Mouse (Mus musculus) MEL (cell line): ENCODE data around the gene Grin2b.

Experiments
- BHLHE40 ChIP-seq: IDR thresholded peaks from 2 replicates; pipeline ENCODE4 v1.6.1; 2012; ENCODE audit warnings: low read depth, mild to moderate bottlenecking, inconsistent platforms, low read length, improper control_type of control experiment, borderline replicate concordance
- CHD2 ChIP-seq: IDR thresholded peaks from 2 replicates; pipeline ENCODE4 v1.6.1; 2011; ENCODE audit warnings: low read length, improper control_type of control experiment
- CTCF ChIP-seq, 3 experiments: IDR thresholded peaks in 2 of 3; conservative IDR thresholded peaks in 1 of 3; 2 replicates each; pipeline ENCODE4 v1.5.1; 2011 to 2012; ENCODE audit warnings: low read length in 3 of 3, low read depth in 2 of 3, mild to moderate bottlenecking in 2 of 3, improper control_type of control experiment in 1 of 3, inconsistent platforms in 1 of 3, mixed read lengths in 1 of 3, moderate library complexity in 1 of 3; ENCODE audit not compliant: control insufficient read depth in 1 of 3, insufficient read depth in 1 of 3, poor library complexity in 1 of 3, severe bottlenecking in 1 of 3
- EP300 ChIP-seq, 2 experiments: IDR thresholded peaks; 2 replicates each; pipeline ENCODE4 v1.6.1; 2011; ENCODE audit warnings: improper control_type of control experiment in 2 of 2, low read length in 2 of 2, low read depth in 1 of 2, mild to moderate bottlenecking in 1 of 2
- MXI1 ChIP-seq: IDR thresholded peaks from 2 replicates; pipeline ENCODE4 v1.6.1; 2011; ENCODE audit warnings: mild to moderate bottlenecking, low read depth, low read length, improper control_type of control experiment
- POLR2A ChIP-seq, 2 experiments: IDR thresholded peaks; 2 replicates each; pipeline ENCODE4 v1.6.1; 2011 to 2012; ENCODE audit warnings: low read length in 2 of 2, mild to moderate bottlenecking in 2 of 2, control low read depth in 1 of 2, improper control_type of control experiment in 1 of 2, low read depth in 1 of 2, moderate library complexity in 1 of 2; ENCODE audit not compliant: control insufficient read depth in 1 of 2, insufficient read depth in 1 of 2, poor library complexity in 1 of 2
- USF1 ChIP-seq: IDR thresholded peaks from 2 replicates; pipeline ENCODE4 v1.6.1; 2014; ENCODE audit warnings: low read depth, mild to moderate bottlenecking, inconsistent platforms, low read length, improper control_type of control experiment, moderate library complexity
- ZMIZ1 ChIP-seq: IDR thresholded peaks from 2 replicates; pipeline ENCODE4 v1.6.1; 2012; ENCODE audit warnings: low read depth, mild to moderate bottlenecking, inconsistent platforms, low read length, improper control_type of control experiment, moderate library complexity
- ZNF384 ChIP-seq: IDR thresholded peaks from 2 replicates; pipeline ENCODE4 v1.6.1; 2012; ENCODE audit warnings: low read depth, mild to moderate bottlenecking, inconsistent platforms, low read length, improper control_type of control experiment

- no peak for TF ChIP-seq BHLHE40
- no peak for TF ChIP-seq USF1
- TF ChIP-seq CTCF (IDR thresholded peaks at IDR 0.05 in 2 of 3, conservative IDR thresholded peaks at IDR 0.05 in 1 of 3; ENCODE audit: control insufficient read depth in 1 of 3, insufficient read depth in 1 of 3, low read depth in 2 of 3, low read length in 3 of 3, poor library complexity in 1 of 3, severe bottlenecking in 1 of 3) = no peak
- TF ChIP-seq ZMIZ1 = no peak
- TF ChIP-seq EP300 (IDR thresholded peaks at IDR 0.05; ENCODE audit: low read depth in 1 of 2, low read length in 2 of 2) = no peak
- no peak for TF ChIP-seq POLR2A (IDR thresholded peaks at IDR 0.05; ENCODE audit: control insufficient read depth in 1 of 2, insufficient read depth in 1 of 2, low read depth in 1 of 2, low read length in 2 of 2, poor library complexity in 1 of 2)
- no peak for TF ChIP-seq MXI1
- no peak for TF ChIP-seq ZNF384
- TF ChIP-seq CHD2 = no peak
Observed at GRCm38 (mm10) chr6:135813755-135814154, 359.6 kb downstream of the Grin2b start.
